Mouse (Mus musculus) urinary bladder, postnatal 25 days (tissue): ENCODE measurements around the gene Srp54a.
"Not testable (repeated sequence)": the region's sequence is repeated elsewhere in the genome, so short reads cannot be mapped to it uniquely, and the experiment has no call there.

Source experiments
- DNase-seq: peaks from one replicate; pipeline ENCODE4 v3.0.0; 2022; ENCODE audit warnings: low spot score

The Srp54a gene

DNA sequence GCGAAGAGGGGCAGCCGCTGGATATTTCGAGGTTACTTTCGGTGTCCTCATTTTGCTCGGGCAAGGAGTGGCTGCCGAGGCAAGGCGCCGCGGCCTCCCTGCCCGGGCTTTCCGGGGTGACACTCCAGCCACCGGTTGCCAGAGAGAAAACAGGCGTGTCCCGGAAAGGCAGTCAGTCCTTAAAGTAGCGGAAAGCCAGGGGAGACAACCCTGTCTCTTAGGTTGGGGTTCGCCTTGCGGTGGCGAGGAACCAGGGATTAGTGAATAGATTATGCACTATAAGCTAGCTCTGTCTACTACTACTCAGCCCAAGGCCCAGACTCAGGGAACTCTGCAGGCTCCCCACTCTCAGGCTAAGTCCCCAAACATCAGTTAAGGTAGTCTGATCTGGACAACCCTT lies 44.7 kb downstream of the Srp54a start:
- DNase-seq: not testable (repeated sequence)

- not testable (repeated sequence) for DNase-seq
These were observed 55.5 kb downstream of the Srp54a start for GRCm38 (mm10) chr12:55135540-55135939.

DNA sequence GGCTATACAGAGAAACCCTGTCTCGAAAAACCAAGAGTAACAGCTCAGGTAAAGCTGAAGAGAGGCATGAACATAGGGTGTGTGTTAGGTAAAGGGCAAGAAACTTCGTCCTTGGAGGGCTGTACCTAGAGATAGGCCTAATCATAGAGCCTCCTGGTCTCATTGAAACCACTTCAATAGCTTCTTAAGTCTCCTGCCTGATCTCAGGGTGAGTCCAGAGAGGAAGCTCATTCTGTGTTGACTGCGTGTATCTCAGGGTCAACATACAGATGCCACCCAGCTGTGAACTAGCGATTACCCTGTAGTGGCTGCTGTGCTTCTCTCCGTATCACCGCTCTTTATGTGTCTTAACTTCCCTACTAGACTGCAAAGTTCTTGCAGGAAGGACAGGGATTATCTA lies 57.8 kb downstream of the Srp54a start:
- DNase-seq: not testable (repeated sequence)

DNA sequence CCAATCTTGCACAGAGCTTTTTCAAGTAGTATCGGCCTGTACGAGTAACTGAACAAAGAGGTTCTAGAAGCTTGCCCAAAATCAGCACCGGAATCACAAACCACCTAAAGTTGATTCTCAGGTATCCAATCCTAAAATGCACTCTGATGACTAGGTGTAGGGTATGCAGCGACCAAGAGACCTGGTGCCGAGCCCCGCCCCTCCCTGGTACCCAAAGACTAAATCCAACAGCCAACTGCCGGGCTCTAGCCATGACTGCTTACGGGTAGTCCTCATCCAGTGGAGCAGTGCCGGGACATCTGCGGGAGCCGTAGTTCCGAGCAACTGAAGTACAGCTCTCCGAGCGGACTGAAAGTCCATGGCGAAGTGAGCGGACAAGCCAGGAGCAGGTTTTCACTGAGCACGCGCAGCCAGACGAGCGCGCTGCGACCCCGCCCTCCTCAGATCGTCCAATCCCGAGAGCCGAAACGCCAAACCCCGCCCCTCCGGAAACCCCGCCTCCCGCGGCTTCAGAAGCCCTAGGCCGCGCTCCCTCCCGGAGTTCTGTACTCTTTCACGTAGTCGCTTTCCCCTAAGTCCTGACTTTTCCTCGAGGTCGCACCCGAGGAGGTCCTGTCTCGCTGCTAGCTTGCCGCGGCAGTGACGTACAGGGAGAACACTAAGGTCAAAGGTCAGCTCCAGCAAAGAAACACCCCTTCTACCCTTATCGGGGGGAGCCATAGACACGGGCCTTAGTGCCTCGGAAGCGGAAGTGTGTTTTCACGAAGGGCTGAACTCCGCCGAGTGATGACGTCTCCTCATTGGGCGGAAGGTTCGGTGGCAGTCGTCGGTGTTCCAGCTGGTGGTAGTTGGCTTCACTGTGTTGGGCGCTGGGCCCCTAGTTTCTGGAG lies 74.7 kb downstream of the Srp54a start, which contains the start of gene Srp54b:
Srp54b (plus strand) TSS at position 546 of the 890 bp plus-strand sequence.
- DNase-seq: not testable (repeated sequence)

GRCm38 (mm10) chr12:55155449-55155783 lies 75.4 kb downstream of the Srp54a start:
- DNase-seq: not testable (repeated sequence)
